Mouse (Mus musculus) brain, embryonic 14.5 days (tissue): ENCODE measurements at regions not wholly inside any gene's neighbourhood (a gene's known extent, or its start where the extent isn't known, plus 50 kb on each side); places are given as distances from the start of the nearest gene placed in this dataset.

Source experiments
- CTCF ChIP-seq: fragments of 200-500 bp; IDR thresholded peaks from 2 replicates; pipeline ENCODE4 v1.5.1; 2012; ENCODE audit warnings: inconsistent platforms, mild to moderate bottlenecking, moderate library complexity, borderline replicate concordance; ENCODE audit not compliant: insufficient read depth, insufficient read length; ENCODE audit errors: extremely low read depth
- POLR2A ChIP-seq: fragments of 200-500 bp; IDR thresholded peaks from 2 replicates; pipeline ENCODE4 v1.6.1; 2012; ENCODE audit warnings: mild to moderate bottlenecking, inconsistent platforms, borderline replicate concordance; ENCODE audit not compliant: poor library complexity, insufficient read depth, insufficient read length, severe bottlenecking; ENCODE audit errors: extremely low read depth

DNA sequence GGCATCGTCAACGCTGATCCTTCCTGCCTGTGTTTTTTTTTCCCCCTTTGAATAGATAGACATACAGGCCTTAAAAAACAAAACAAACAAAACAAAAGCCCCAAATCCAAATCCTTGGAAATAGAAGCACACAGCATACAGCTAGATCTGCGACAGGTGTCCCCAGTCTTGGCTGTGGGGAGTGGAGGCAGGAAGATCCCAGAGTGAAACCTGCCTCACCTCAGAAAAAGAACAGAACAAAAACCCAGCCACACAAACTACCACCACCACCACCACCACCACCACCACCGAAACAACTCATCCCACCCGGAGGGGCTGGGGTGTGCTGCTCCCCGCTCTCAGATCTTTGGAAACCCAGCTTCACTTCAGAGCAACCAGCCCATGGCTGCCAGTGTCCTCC, 64.0 kb downstream of the Syf2 start:
- TF ChIP-seq CTCF, result no peak
- no peak for TF ChIP-seq POLR2A
